Mouse (Mus musculus) layer of hippocampus, adult 8-10 months (tissue): ENCODE measurements around the gene Zfp457. TPM values are rescaled to one million over a fixed set of nuclear protein-coding genes. Genes with fewer than 3 reads are reported as not detected.
A peak's percentile ranks its signal among the peaks of the same experiment; 100 is the strongest.
"Not testable (repeated sequence)": the region's sequence is repeated elsewhere in the genome, so short reads cannot be mapped to it uniquely, and the experiment has no call there.

ENCODE experiments used
- DNase-seq, 2 experiments: peaks; one replicate each; pipeline ENCODE4 v3.0.0; 2022; ENCODE audit warnings: low spot score in 2 of 2
- total RNA-seq, 4 experiments: library from RNA; stranded (reverse); gene quantifications; 2 replicates each; pipeline ENCODE4 v1.2.4; 2022

The Zfp457 gene
- total RNA-seq = 1 to 10 TPM; 5.0 to 9.0 (median 6.3) TPM

GRCm38 (mm10) chr13:67305822-67306672 lies at the start of gene Zfp457:
Zfp457 (minus strand) TSS chr13:67306485.
- DNase-seq = peak; percentile 93

DNA sequence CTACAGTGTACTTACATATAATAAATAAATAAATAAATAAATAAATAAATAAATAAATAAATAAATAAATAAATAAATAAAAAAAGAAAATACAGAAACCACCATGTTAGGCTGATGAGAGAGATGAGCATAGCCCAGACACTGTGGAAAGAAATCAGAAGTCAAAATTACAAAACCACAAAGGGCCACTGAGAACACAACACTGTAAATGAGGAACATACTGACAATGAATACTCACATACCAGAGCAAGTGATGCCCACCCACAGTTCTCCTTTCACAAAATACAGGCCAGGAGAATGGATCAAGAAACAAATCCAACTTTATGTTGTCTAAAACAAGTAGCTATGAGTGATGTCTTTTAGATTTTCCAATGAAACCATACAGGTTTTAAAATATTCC lies 45.6 kb upstream of the Zfp457 start:
- no peak for DNase-seq

GRCm38 (mm10) chr13:67343422-67343821 lies 37.1 kb upstream of the Zfp457 start:
- DNase-seq = no peak

DNA sequence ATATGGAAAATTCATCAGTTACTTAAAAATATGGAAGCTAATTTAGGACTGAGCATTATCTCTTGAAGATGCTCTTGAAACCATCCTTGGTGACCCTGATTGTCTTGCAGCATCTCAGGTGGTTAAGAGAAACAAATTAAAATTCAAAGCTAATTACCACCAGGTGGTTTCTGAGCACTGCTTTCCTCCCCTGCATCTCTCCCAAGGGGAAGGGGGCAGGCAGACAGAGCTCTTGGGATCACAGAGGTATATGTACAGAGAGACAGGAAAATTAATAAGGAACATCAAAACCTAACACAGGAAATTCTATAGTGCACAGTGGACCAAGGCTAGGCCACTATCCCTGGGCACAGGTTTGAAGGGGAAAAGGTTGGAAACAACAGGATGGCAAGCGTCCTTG lies 26.6 kb upstream of the Zfp457 start:
- no peak for DNase-seq

GRCm38 (mm10) chr13:67332019-67332724 lies 25.9 kb upstream of the Zfp457 start, which contains the start of gene Zfp595:
Zfp595 (minus strand) TSS chr13:67332570.
- DNase-seq = peak; percentile 78 to 80

DNA sequence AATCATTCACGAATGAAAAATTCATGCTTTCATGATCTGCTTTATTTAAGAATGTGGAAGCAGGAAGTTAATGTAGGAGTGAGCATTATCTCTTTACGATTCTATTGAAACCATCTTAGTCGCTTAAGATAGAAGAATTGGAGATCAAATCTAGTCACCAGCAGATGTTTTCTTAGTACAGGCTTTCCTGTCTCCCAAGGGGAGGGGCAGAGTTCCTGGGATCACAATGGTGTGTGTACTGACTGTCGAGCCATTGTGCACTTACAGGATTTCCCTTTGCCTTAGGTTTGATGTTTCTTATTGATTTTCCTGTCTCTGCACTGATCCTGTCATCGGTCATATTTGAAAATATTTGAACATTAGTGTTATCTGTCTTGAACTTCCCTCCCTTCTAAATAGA lies 433 bp upstream of the Zfp457 start:
- no peak for DNase-seq

DNA sequence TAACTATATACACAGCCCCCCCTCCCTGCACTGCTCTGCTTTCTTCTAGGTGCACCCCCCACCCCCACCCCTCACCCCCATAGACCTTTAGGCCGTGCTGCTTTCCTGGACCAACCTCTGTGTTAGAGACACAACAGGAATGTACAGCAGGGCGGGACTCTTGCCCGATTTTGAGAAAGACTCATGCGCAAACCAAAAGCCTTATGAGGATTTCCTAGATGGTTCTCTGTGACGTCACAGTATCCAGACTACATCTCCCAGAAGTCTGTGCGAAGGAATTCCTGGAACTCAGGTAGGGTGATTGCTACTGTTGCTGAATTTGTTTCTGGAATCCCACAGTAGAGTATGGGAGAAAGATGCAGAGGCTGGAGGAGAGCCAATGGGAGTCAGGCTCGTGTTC lies 28.0 kb downstream of the Zfp457 start, which contains the start of gene Zfp458:
Gene Zfp458, minus strand, starts transcription at position 153 of the 400 bp plus-strand sequence.
- DNase-seq = peak in 1 of 2 experiments; percentile 18

DNA sequence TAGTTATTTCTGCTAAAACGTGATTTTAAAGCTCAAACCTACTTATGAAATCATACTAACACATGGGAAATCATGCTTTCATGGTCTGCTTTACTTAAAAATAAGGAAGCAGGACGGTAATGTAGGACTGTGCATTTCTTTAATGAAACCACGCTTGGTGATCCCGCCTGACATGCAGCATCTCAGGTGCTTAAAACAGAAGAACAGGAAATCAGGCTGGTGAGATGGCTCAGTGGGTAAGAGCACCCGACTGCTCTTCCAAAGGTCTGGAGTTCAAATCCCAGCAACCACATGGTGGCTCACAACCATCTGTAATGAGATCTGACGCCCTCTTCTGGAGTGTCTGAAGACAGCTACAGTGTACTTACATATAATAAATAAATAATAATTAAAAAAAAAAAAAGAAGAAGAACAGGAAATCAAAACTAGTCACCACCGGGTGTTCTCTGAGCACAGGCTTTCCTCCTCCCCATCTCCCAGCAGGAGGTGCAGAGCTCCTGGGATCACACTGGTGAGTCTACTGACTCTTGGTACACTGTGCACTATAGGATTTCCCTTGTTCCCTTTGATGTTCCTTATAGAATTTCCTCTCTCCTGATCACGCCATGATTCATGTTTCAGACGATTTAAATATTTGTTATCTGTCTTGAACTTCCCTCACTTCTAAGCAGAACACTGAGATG lies 36.8 kb downstream of the Zfp457 start:
- not testable (repeated sequence) for DNase-seq

DNA sequence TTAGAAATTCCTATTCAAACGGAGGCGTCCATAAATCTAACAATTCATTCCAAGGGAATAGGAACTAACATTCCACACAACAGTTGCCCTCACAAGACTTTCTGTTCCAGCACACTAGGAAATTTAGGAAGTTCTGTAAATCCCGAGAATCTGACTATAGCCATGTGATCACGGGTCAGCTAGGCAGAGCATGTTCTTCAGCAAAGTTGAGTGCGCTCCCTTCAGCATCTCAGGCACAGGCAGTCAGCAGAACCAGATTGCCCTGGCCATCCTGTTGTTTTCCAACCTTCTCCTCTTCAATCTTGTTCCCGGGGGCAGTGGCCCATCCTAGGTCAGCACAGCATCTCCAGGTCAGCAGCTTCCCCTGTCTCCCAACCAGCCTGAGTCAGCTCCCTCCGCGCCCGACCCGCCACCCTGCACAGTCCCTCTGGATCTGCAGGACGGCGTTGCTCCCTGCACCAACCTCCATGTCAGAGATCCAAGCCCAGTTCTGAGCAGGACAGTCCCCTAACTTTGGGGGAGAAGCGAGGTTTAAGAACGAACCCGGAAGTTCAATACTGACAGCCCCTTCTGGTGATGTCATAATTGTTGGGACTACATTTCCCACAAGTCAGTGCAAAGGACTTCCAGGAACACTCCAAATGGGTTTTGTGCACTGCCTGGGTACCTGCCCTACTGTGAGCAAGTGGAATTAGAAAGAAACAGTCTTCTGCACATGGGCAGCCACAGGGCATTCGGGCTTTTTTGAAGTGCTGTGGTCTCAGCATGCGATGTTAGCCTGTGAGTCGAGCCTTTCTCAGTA lies 37.5 kb downstream of the Zfp457 start:
- peak; percentile 78 to 81 for DNase-seq

Other genes with a start within 250 kb of the Zfp457 start
- 1 to 10 TPM; 4.2 to 5.4 (median 4.7) TPM for gene Zfp712, start 245.3 kb downstream of the Zfp457 start, total RNA-seq
- 1 to 10 TPM; 2.2 to 2.7 (median 2.6) TPM for gene Zfp708, start 208.5 kb downstream of the Zfp457 start, total RNA-seq
- 1 to 10 TPM; 3.1 to 4.3 (median 3.5) TPM for gene Gm28557, start 197.9 kb downstream of the Zfp457 start, total RNA-seq
- under 1 TPM; 0.25 to 0.78 (median 0.54) TPM for gene Rslcan18, start 190.2 kb downstream of the Zfp457 start, total RNA-seq
- 10 to 100 TPM in 2 of 4 experiments, 1 to 10 TPM in 2; 8.4 to 13.8 (median 11.4) TPM for gene Zfp759, start 184.8 kb downstream of the Zfp457 start, total RNA-seq
- 1 to 10 TPM; 4.7 to 7.2 (median 5.8) TPM for gene Rsl1, start 133.3 kb downstream of the Zfp457 start, total RNA-seq
- 1 to 10 TPM; 2.3 to 4.3 (median 3.8) TPM for gene Zfp455, start 112.0 kb downstream of the Zfp457 start, total RNA-seq
- gene Zfp458, start 28.0 kb downstream of the Zfp457 start, total RNA-seq = 10 to 100 TPM; 18.2 to 26.5 (median 23.8) TPM
- gene Zfp595, start 26.1 kb upstream of the Zfp457 start, total RNA-seq = 1 to 10 TPM; 3.2 to 4.3 (median 3.9) TPM
- 1 to 10 TPM in 2 of 4 experiments, not detected in 2; 1.1 to 3.2 TPM for gene Gm28044, start 54.1 kb upstream of the Zfp457 start, total RNA-seq
- gene Zfp953, start 54.1 kb upstream of the Zfp457 start, total RNA-seq = 1 to 10 TPM; 1.1 to 2.0 (median 1.3) TPM
- gene Gm28041, start 69.2 kb upstream of the Zfp457 start, total RNA-seq = not detected
- 1 to 10 TPM; 1.0 to 1.9 (median 1.6) TPM for gene Zfp456, start 69.3 kb upstream of the Zfp457 start, total RNA-seq
- 1 to 10 TPM; 2.2 to 4.5 (median 2.4) TPM for gene Zfp429, start 93.3 kb upstream of the Zfp457 start, total RNA-seq
- 1 to 10 TPM; 3.4 to 5.9 (median 4.4) TPM for gene Zfp459, start 114.9 kb upstream of the Zfp457 start, total RNA-seq
- gene Zfp874a, start 145.1 kb upstream of the Zfp457 start, total RNA-seq = 10 to 100 TPM; 10.5 to 18.9 (median 15.5) TPM
- gene Zfp874b, start 177.8 kb upstream of the Zfp457 start, total RNA-seq = 10 to 100 TPM; 12.4 to 23.2 (median 17.5) TPM
- gene Zfp58, start 194.1 kb upstream of the Zfp457 start, total RNA-seq = 10 to 100 TPM in 2 of 4 experiments, 1 to 10 TPM in 2; 8.4 to 12.4 (median 10.4) TPM
- gene Gm26965, start 219.7 kb upstream of the Zfp457 start, total RNA-seq = under 1 TPM in 1 of 4 experiments, not detected in 3; 0.25 TPM
- gene Zfp87, start 219.7 kb upstream of the Zfp457 start, total RNA-seq = 10 to 100 TPM; 21.4 to 24.6 (median 23.7) TPM
- 10 to 100 TPM in 3 of 4 experiments, 1 to 10 TPM in 1; 9.4 to 12.5 (median 10.5) TPM for gene Zfp748, start 247.3 kb upstream of the Zfp457 start, total RNA-seq